Mouse (Mus musculus) hindbrain, embryonic 15.5 days (tissue): Measurements from ENCODE around the gene Gsdma. TPM values are rescaled to one million over a fixed set of nuclear protein-coding genes. Genes with fewer than 3 reads are reported as not detected.

Experiments
- ATAC-seq: fragments of 200-750 bp; cut with Nextera tagmentation; 2 replicates; pipeline ENCODE4 v1.8.0; 2017; ENCODE audit warnings: low read depth, moderate number of reproducible peaks, moderate TSS enrichment; ENCODE audit not compliant: low FRiP score
- H3K27ac ChIP-seq: fragments of 300-500 bp; sonication (generic); replicated peaks from 2 replicates; pipeline ENCODE4 v1.5.1; 2015; ENCODE audit warnings: mild to moderate bottlenecking, inconsistent platforms
- H3K27me3 ChIP-seq: fragments of 300-500 bp; sonication (generic); 2 replicates; pipeline ENCODE4 v1.6.1; 2015; ENCODE audit warnings: control low read depth, inconsistent platforms
- H3K36me3 ChIP-seq: fragments of 300-500 bp; sonication (generic); 2 replicates; pipeline ENCODE4 v1.6.1; 2015; ENCODE audit warnings: control low read depth, inconsistent platforms
- H3K4me1 ChIP-seq: fragments of 300-500 bp; sonication (generic); replicated peaks from 2 replicates; pipeline ENCODE4 v1.6.1; 2015; ENCODE audit warnings: control low read depth, inconsistent platforms
- H3K4me2 ChIP-seq: fragments of 300-500 bp; sonication (generic); 2 replicates; pipeline ENCODE4 v1.6.1; 2015; ENCODE audit warnings: moderate library complexity, mild to moderate bottlenecking, inconsistent platforms
- H3K4me3 ChIP-seq: fragments of 300-500 bp; sonication (generic); 2 replicates; pipeline ENCODE4 v1.5.1; 2015; ENCODE audit warnings: mild to moderate bottlenecking, inconsistent platforms
- H3K9ac ChIP-seq: fragments of 300-500 bp; sonication (generic); 2 replicates; pipeline ENCODE4 v1.6.1; 2015; ENCODE audit warnings: inconsistent platforms
- H3K9me3 ChIP-seq: fragments of 300-500 bp; sonication (generic); 2 replicates; pipeline ENCODE4 v1.6.1; 2016; ENCODE audit warnings: control low read depth, inconsistent platforms
- WGBS: fragments of 180-500 bp; shearing (Covaris S2); methylation state at CpG from one replicate; pipeline ENCODE4 v1.1.7; 2015; 5-methylcytosine and 5-hydroxymethylcytosine counted together
- polyA plus RNA-seq: library from polyadenylated mRNA; unstranded; fragments of >200 nt; fragmentation: Nextera tagmentation; extraction: Ambion mirVana; gene quantifications from 2 replicates; pipeline ENCODE4 v1.2.1, GENCODE M21; 2015

Gene Gsdma
- polyA plus RNA-seq, 1 experiment from 2014 or later = not detected

DNA sequence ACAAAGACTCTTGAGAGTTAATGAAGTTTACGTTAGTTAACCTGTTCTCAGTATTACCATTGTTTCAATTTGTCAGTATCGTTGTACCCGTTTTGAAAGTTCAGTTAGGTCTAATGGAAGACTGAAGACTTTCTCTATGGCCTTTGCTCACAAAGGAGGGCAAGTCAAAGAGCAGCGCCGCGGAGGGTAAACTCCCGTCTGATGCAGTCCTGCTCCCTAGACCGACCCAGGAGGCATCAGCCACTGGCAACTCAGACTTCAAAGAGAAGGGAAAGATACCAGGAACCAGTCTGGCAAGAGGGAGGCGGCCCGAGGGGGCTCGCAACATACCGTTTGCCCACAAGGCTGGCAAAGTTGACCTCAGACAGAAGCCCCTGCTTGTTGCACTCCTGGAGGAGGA, 49.6 kb downstream of the Gsdma start:
- no peak for ATAC-seq
- H3K27me3 ChIP-seq = no peaks in the 10 kb centered on the region
- H3K9ac ChIP-seq = no peak overlapping the region
- WGBS = 90% methylated on average over 12 of the region's 12 CpGs
- H3K27ac ChIP-seq = no peak overlapping the region
- no peak overlapping the region for H3K4me3 ChIP-seq
- no peaks in the 10 kb centered on the region for H3K9me3 ChIP-seq
- H3K4me1 ChIP-seq = peaks cover 10% of the 10 kb centered on the region; the same call in 1 of the 2 replicates
- peaks cover 67% of the 10 kb centered on the region for H3K36me3 ChIP-seq
- no peak overlapping the region for H3K4me2 ChIP-seq

- Histone ChIP-seq H3K27me3 (no peaks in the 10 kb centered on the region), H3K9ac (no peak overlapping the region), H3K27ac (no peak overlapping the region), H3K4me2 (no peak overlapping the region), H3K4me1 (peaks cover 10% of the 10 kb centered on the region; the same call in 1 of the 2 replicates), H3K4me3 (no peak overlapping the region), H3K9me3 (no peaks in the 10 kb centered on the region), H3K36me3 (peaks cover 52% of the 10 kb centered on the region)
- 93% methylated on average over 9 of the region's 9 CpGs for WGBS
- ATAC-seq = no peak
Observed at GRCm38 (mm10) chr11:98715946-98716345, 51.8 kb downstream of the Gsdma start.

- no peak overlapping the region for H3K4me2 ChIP-seq
- no peak for ATAC-seq
- no peaks in the 10 kb centered on the region for H3K9me3 ChIP-seq
- H3K27ac ChIP-seq = no peak overlapping the region
- 10% methylated on average over 13 of the region's 13 CpGs for WGBS
- H3K27me3 ChIP-seq = no peaks in the 10 kb centered on the region
- H3K4me3 ChIP-seq = no peak overlapping the region
- H3K9ac ChIP-seq = no peak overlapping the region
- H3K4me1 ChIP-seq = peaks cover 13% of the 10 kb centered on the region; the same call in 1 of the 2 replicates
- H3K36me3 ChIP-seq = peaks cover 39% of the 10 kb centered on the region
Observed at GRCm38 (mm10) chr11:98717904-98718303, 53.8 kb downstream of the Gsdma start.

GRCm38 (mm10) chr11:98720756-98721155, 56.6 kb downstream of the Gsdma start:
- no peaks in the 10 kb centered on the region for H3K27me3 ChIP-seq
- ATAC-seq = no peak
- H3K4me3 ChIP-seq = no peak overlapping the region
- no peaks in the 10 kb centered on the region for H3K9me3 ChIP-seq
- 80% methylated on average over 2 of the region's 2 CpGs for WGBS
- H3K4me2 ChIP-seq = no peak overlapping the region
- peaks cover 25% of the 10 kb centered on the region for H3K36me3 ChIP-seq
- no peak overlapping the region for H3K9ac ChIP-seq
- peaks cover 13% of the 10 kb centered on the region; the same call in 1 of the 2 replicates for H3K4me1 ChIP-seq
- no peak overlapping the region for H3K27ac ChIP-seq

DNA sequence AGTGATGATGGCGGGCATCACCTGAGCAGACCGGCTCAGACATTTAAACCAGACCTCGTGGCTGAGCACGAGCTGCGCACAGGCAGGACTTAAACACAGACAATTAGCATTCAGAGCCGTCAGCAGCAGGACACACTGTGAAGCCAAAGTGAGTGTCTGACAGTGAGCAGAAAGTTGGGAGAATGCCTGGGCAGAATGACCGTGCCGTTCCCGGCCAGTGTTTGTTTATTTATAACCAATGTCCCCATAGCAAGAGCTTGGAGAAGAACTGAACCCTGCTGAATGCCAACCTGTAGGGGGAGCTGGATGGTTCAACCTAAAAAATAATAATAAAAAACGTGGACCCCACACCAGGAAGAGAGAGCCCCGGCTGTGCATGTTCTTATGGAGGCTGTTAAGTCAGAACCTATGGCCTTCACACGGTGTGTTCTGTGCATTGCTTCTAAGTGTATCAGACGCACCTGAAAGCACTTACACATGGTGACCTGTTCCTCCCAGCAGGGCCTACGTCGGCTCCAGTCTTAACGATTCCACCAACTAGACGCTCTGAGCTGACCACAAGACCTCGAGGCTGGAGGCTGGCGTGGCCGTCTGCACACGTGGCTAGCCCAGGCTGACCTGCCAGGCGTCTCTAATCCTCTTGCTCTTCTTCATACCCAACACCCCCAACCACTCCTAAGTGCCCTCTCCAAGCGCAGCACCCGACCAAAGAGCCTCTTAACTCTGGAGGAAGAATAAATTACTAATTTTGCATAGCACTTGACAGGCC, 57.5 kb downstream of the Gsdma start:
- H3K27ac ChIP-seq = no peak overlapping the region
- 75% methylated on average over 24 of the region's 24 CpGs for WGBS
- no peak for ATAC-seq

GRCm38 (mm10) chr11:98723098-98723497, 58.9 kb downstream of the Gsdma start:
- H3K36me3 ChIP-seq = peaks cover 24% of the 10 kb centered on the region
- H3K4me2 ChIP-seq = no peak overlapping the region
- peaks cover 14% of the 10 kb centered on the region for H3K4me1 ChIP-seq
- no peak overlapping the region for H3K27ac ChIP-seq
- no peak for ATAC-seq
- no peak overlapping the region for H3K4me3 ChIP-seq
- no peaks in the 10 kb centered on the region for H3K27me3 ChIP-seq
- no peaks in the 10 kb centered on the region for H3K9me3 ChIP-seq
- 84% methylated on average over 7 of the region's 7 CpGs for WGBS
- H3K9ac ChIP-seq = no peak overlapping the region

More for the DNA sequence above, 57.5 kb downstream of the Gsdma start:
- Histone ChIP-seq H3K9ac (no peak overlapping the region), H3K4me3 (no peak overlapping the region), H3K36me3 (peaks cover 20% of the 10 kb centered on the region), H3K4me1 (peaks cover 13% of the 10 kb centered on the region; the same call in 1 of the 2 replicates), H3K27me3 (no peaks in the 10 kb centered on the region), H3K9me3 (no peaks in the 10 kb centered on the region), H3K4me2 (no peak overlapping the region)

GRCm38 (mm10) chr11:98725926-98726506, 61.9 kb downstream of the Gsdma start:
- H3K4me1 ChIP-seq = peaks cover 21% of the 10 kb centered on the region
- no peak overlapping the region for H3K4me3 ChIP-seq
- H3K9ac ChIP-seq = no peak overlapping the region
- H3K9me3 ChIP-seq = no peaks in the 10 kb centered on the region
- H3K27me3 ChIP-seq = no peaks in the 10 kb centered on the region
- no peak for ATAC-seq
- no peak overlapping the region for H3K4me2 ChIP-seq
- WGBS = 96% methylated on average over 15 of the region's 15 CpGs
- H3K36me3 ChIP-seq = peaks cover 21% of the 10 kb centered on the region
- no peak overlapping the region for H3K27ac ChIP-seq

Other genes starting within 250 kb of the Gsdma start
- gene Mien1, start 225.4 kb upstream of the Gsdma start, polyA plus RNA-seq = 246 and 250 TPM in 2 replicates
- gene Grb7, start 218.0 kb upstream of the Gsdma start, polyA plus RNA-seq = 1.1 and 1.3 TPM in 2 replicates
- gene Ikzf3, start 118.3 kb upstream of the Gsdma start, polyA plus RNA-seq = 0.29 TPM in 1 of 2 replicates, not detected in the other
- gene Zpbp2, start 113.3 kb upstream of the Gsdma start, polyA plus RNA-seq = 0.13 and 0.25 TPM in 2 replicates
- 103 and 108 TPM in 2 replicates for gene Ormdl3, start 77.0 kb upstream of the Gsdma start, polyA plus RNA-seq
- gene Lrrc3c, start 66.1 kb upstream of the Gsdma start, polyA plus RNA-seq = not detected in 2 replicates
- 0.48 and 0.54 TPM in 2 replicates for gene Gm12355, start 38.7 kb upstream of the Gsdma start, polyA plus RNA-seq
- not detected in 2 replicates for gene Gsdma3, start 38.0 kb upstream of the Gsdma start, polyA plus RNA-seq
- gene Gsdma2, start 17.6 kb upstream of the Gsdma start, polyA plus RNA-seq = not detected in 2 replicates
- gene Psmd3, start 18.2 kb downstream of the Gsdma start, polyA plus RNA-seq = 193 and 204 TPM in 2 replicates
- gene Csf3, start 36.9 kb downstream of the Gsdma start, polyA plus RNA-seq = not detected in 2 replicates
- gene Med24, start 65.1 kb downstream of the Gsdma start, polyA plus RNA-seq = 67.0 and 70.3 TPM in 2 replicates
- 136 and 138 TPM in 2 replicates for gene Thra, start 76.3 kb downstream of the Gsdma start, polyA plus RNA-seq
- gene Nr1d1, start 111.0 kb downstream of the Gsdma start, polyA plus RNA-seq = 3.9 and 4.3 TPM in 2 replicates
- gene Msl1, start 131.2 kb downstream of the Gsdma start, polyA plus RNA-seq = 31.7 and 33.1 TPM in 2 replicates
- 49.4 and 54.2 TPM in 2 replicates for gene Casc3, start 140.6 kb downstream of the Gsdma start, polyA plus RNA-seq
- 10.5 and 13.1 TPM in 2 replicates for gene Rapgefl1, start 172.4 kb downstream of the Gsdma start, polyA plus RNA-seq
- gene Wipf2, start 199.3 kb downstream of the Gsdma start, polyA plus RNA-seq = 4.4 and 4.5 TPM in 2 replicates
- 5.5 and 6.0 TPM in 2 replicates for gene Cdc6, start 243.4 kb downstream of the Gsdma start, polyA plus RNA-seq